Mouse (Mus musculus) lung, adult 2 months (tissue): ENCODE results near the gene Npr2.

Source experiments
- CTCF ChIP-seq: fragments of 200-500 bp; IDR thresholded peaks from 2 replicates; pipeline ENCODE4 v1.5.1; 2011; ENCODE audit warnings: mild to moderate bottlenecking, low read length, control low read depth; ENCODE audit not compliant: insufficient read depth
- POLR2A ChIP-seq: fragments of 200-500 bp; IDR thresholded peaks from 2 replicates; pipeline ENCODE4 v1.6.1; 2011; ENCODE audit warnings: low read depth, mild to moderate bottlenecking, control low read depth, low read length, borderline replicate concordance; ENCODE audit errors: extremely low read depth

GRCm38 (mm10) chr4:43629106-43629817 lies 2.5 kb upstream of the Npr2 start:
- no peak for TF ChIP-seq CTCF
- TF ChIP-seq POLR2A: no peak
